Mouse (Mus musculus): ENCODE results near the gene Pacsin2. TPM values are rescaled to one million over a fixed set of nuclear protein-coding genes. Genes with fewer than 3 reads are reported as not detected.

Pacsin2 gene
- polyA plus RNA-seq, 1 experiment from 2014 or later = 70.8 TPM

DNA sequence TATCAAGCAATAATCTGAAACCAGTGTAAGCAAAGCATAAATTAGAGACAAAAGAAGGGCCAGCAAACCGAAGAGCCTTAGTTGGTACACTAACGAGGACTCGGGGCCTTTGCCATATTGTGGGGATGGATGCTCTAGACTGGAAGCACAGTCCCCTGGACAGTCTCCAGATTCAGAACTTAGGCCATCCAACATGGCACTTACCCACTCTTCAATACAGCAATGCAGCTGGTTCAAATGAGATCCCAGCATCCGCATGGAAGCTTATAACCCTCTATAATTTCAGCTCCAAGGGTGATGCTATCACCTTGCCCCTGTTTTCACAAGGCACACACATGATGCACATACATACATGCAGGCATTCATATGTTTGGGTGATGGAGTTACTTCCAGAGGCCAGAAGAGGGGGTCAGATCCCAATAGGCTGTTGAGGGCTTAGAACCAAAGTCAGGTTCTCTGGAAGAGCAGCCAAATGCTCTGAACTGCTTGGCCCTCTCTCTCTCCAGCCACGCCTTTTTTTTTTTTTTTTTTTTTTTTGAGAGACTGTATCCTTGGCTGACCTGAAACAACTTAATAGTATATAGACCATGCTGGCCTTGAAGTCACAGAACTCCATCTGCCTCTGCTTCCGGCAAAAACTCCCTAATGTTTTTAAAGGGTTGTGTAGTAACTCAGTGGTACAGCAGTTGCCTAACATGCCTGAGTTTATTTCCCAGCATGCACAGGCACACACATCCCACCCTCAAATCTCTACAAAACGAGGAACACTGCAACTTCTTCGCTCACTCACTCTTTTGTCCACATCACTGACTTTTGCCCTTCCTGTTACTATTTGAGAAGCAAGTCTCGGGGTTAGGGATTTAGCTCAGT, 36.9 kb downstream of the Pacsin2 start:
- Histone ChIP-seq H3K9me3 (no peaks in the 10 kb centered on the region), H3K4me2 (replicated peaks) (no peak overlapping the region), H3K36me3 (no peaks in the 10 kb centered on the region), H3K27me3 (replicated peaks) (no peaks in the 10 kb centered on the region), H3K4me3 (replicated peaks) (no peak overlapping the region), H3K9ac (no peak overlapping the region), H3K4me1 (replicated peaks) (peaks cover 8% of the 10 kb centered on the region), H3K27ac (no peak overlapping the region)
- WGBS = 74% methylated on average over 9 of the region's 9 CpGs
- no peak for ATAC-seq

DNA sequence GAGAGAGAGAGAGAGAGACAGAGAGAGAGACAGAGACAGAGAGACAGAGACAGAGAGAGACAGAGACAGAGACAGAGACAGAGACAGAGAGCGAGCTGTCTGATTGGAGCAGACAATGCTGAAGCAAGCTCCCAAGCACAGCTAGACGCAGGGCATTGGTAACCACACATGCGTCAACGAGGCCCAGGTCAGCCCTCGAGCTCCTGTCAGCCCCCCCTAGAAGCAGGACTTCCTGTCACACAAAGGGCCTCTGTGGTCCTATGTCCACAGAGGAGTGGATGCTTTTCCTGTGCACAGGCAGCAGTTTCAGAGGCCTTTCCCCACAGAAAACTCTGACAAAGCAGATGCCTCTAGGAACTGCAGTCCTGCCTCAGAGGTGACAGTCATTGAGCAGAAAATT, 38.6 kb downstream of the Pacsin2 start:
- H3K9ac ChIP-seq = no peak overlapping the region
- H3K4me2 ChIP-seq (replicated peaks) = no peak overlapping the region
- ATAC-seq = no peak
- WGBS = 49% methylated on average over 5 of the region's 5 CpGs
- no peak overlapping the region; the same call in 1 of the 2 replicates for H3K27ac ChIP-seq
- H3K27me3 ChIP-seq (replicated peaks) = no peaks in the 10 kb centered on the region
- H3K4me1 ChIP-seq (replicated peaks) = peaks cover 7% of the 10 kb centered on the region
- no peaks in the 10 kb centered on the region for H3K36me3 ChIP-seq
- H3K9me3 ChIP-seq = no peaks in the 10 kb centered on the region
- no peak overlapping the region for H3K4me3 ChIP-seq (replicated peaks)

DNA sequence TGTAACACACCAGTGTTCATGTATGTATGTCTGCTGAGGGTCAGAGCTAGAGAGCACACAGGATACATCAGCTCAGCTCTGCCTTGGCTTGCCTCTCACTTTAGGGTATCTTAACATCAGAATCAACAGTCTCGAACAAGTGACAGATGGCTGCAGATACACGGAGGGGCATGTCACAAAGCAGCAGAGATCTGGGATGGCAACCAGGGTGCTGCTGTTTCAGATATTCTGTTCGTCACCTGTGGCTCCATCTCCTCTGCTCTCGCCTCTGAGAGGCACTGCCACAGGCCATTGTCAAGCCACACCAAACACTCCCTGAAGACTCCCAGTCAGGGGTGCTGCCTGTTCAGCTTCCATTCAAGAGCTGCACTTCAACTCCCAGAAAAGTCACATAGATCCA, 39.1 kb downstream of the Pacsin2 start:
- Histone ChIP-seq H3K9me3 (no peaks in the 10 kb centered on the region), H3K4me1 (replicated peaks) (peaks cover 7% of the 10 kb centered on the region), H3K9ac (no peak overlapping the region), H3K36me3 (no peaks in the 10 kb centered on the region), H3K27me3 (replicated peaks) (no peaks in the 10 kb centered on the region), H3K27ac (no peak overlapping the region), H3K4me2 (replicated peaks) (no peak overlapping the region), H3K4me3 (replicated peaks) (no peak overlapping the region)
- 80% methylated on average over 4 of the region's 4 CpGs for WGBS
- ATAC-seq = no peak

DNA sequence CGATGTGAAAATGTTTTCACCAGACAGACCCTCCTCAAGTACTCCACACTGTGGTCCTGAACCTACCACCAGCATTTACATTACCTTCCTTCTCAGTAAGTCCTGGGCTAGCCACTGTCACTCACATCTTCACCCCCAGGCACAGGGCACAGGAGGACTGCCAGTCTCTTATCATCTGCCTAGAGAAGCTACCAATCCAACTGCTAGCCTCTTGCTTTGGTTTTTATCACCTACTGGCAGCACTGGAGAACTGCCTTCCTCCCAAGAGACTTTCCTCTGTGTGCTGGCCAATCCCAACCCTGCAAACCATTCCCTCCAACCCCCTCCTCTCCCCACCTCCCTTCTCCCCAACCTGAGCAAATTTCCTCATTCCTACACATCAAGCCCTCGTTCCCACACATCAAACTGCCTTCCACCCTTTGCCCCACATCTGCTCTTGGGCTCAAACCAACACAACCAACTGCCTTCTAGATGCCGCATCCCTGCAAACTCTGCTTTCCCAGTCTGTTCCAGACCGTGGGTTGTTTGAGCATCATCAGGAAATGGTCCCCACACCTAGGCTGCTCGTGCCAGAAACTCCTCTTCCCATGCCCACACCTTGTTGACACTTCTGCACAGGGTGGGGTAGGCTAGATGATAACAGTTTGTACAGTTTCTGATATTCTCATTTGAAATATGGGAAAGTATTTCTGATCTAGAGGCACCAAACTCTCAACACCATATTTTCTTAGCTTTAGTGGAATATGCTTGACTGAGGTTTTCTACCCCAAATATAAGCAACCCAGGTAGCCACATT, 40.6 kb downstream of the Pacsin2 start:
- Histone ChIP-seq H3K4me1 (replicated peaks) (peaks cover 4% of the 10 kb centered on the region), H3K4me3 (replicated peaks) (no peak overlapping the region), H3K9ac (no peak overlapping the region), H3K36me3 (no peaks in the 10 kb centered on the region), H3K27ac (no peak overlapping the region), H3K27me3 (replicated peaks) (no peaks in the 10 kb centered on the region), H3K4me2 (replicated peaks) (no peak overlapping the region), H3K9me3 (no peaks in the 10 kb centered on the region)
- WGBS = 55% methylated on average over 5 of the region's 5 CpGs
- ATAC-seq = peak; percentile 66; the same call in 1 of the 2 replicates

DNA sequence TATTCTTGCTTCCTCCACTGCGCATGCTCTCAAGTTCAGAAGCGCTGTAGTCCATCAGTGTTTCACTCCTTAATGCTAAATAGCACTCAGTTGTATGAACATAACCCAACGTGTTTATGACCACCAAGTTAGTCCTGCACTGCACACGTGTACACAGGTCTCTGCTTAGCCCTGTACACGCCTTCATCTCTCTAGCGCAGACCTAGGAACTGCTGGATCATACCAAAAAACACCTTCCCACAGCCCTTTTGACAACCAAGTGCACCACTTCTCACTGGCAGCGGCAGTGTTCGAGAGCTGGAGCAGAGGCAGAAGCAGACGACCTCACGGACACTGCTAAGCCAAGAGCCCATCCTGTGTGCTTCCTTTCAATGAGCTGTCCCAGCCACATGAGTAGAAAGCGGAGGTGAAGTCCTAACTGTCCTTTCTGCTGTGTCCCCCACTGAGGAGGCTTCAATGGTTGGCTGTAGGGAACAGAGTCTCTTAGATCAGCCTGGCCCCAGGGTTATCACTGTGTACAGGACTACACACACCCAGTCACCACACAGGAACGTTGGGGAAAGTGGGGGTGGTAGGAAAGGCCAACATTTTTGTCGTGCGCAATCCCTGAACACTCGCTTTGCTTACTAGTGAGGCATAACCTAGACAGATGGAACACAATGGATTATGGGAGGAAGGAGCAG, 42.0 kb downstream of the Pacsin2 start:
- Histone ChIP-seq H3K4me3 (replicated peaks) (no peak overlapping the region), H3K27me3 (replicated peaks) (no peaks in the 10 kb centered on the region), H3K9ac (no peak overlapping the region), H3K4me1 (replicated peaks) (peaks cover 4% of the 10 kb centered on the region), H3K27ac (no peak overlapping the region), H3K36me3 (no peaks in the 10 kb centered on the region), H3K4me2 (replicated peaks) (no peak overlapping the region), H3K9me3 (no peaks in the 10 kb centered on the region)
- peak; percentile 70; the same call in 1 of the 2 replicates for ATAC-seq
- WGBS = 83% methylated on average over 15 of the region's 15 CpGs

DNA sequence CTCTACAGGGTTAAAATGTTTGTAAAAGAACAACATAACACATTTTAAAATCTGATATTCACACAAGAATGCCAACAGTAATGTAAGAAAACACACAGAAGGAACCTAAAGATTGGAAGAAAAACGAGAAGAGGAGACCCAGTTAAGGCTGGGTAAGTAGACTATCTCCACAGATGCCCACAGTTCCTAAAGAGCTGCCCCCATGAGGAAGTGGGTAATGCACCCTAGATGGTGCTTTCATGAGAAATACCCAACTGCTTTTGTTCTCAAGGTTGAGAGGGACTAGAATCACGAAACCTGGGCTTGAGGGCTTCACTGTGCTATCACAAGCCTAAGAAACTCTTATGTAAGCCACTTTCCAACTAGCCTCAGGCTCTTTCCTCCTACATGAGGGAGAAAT, 44.8 kb downstream of the Pacsin2 start:
- no peak overlapping the region for H3K4me2 ChIP-seq (replicated peaks)
- ATAC-seq = no peak
- peaks cover 4% of the 10 kb centered on the region for H3K4me1 ChIP-seq (replicated peaks)
- no peak overlapping the region for H3K27ac ChIP-seq
- H3K27me3 ChIP-seq (replicated peaks) = no peaks in the 10 kb centered on the region
- no peaks in the 10 kb centered on the region for H3K36me3 ChIP-seq
- H3K9me3 ChIP-seq = no peaks in the 10 kb centered on the region
- no peak overlapping the region for H3K9ac ChIP-seq
- no peak overlapping the region for H3K4me3 ChIP-seq (replicated peaks)
- 70% methylated on average over 2 of the region's 2 CpGs for WGBS

DNA sequence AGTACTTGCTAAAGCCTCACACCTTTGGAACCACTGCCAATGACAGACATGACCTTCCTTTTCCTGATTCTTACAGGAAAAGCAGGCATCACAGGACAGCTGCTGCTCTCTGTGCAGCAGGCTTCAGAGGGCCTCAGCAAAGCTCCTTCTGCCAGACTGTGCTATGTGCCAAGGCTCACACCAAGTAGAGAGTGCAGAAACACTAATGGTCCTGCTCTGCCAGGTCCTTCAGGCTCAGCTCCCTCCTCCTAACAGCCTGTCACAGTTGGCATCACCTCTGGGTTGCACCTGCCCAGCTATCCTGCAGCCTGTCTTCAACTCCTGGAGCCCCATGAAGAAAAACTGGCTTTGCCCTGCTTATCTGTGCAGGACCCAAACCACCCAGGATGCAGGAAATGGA, 45.7 kb downstream of the Pacsin2 start:
- no peaks in the 10 kb centered on the region for H3K27me3 ChIP-seq (replicated peaks)
- H3K4me3 ChIP-seq (replicated peaks) = no peak overlapping the region
- H3K9me3 ChIP-seq = no peaks in the 10 kb centered on the region
- no peak overlapping the region for H3K9ac ChIP-seq
- H3K27ac ChIP-seq = no peak overlapping the region
- H3K4me1 ChIP-seq (replicated peaks) = peaks cover under 1% of the 10 kb centered on the region
- H3K4me2 ChIP-seq (replicated peaks) = no peak overlapping the region
- ATAC-seq = no peak
- H3K36me3 ChIP-seq = no peaks in the 10 kb centered on the region

DNA sequence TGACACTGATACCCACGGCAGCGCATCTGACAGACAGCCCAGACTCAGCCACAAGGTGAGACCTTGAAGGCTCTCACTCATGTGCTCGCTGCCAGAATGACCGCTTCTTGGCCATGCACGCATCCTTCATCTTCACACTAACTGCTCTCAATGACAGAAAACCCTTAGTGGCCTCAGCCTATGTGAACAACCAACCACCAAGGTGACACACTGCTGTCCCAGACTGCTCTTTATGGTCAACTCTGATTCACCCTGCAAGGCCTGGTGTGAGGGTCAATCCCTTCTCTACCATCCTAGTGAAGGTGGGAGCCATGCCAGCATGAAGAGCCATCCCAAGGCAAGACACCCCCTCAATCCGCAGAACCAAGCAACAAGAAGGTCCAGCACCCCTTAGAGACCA, 46.5 kb downstream of the Pacsin2 start:
- Histone ChIP-seq H3K9ac (no peak overlapping the region), H3K9me3 (no peaks in the 10 kb centered on the region), H3K36me3 (no peaks in the 10 kb centered on the region), H3K27ac (no peak overlapping the region), H3K27me3 (replicated peaks) (no peaks in the 10 kb centered on the region), H3K4me3 (replicated peaks) (no peak overlapping the region), H3K4me2 (replicated peaks) (no peak overlapping the region), H3K4me1 (replicated peaks) (no peaks in the 10 kb centered on the region; the same call in none of the 2 replicates)
- no peak for ATAC-seq
- 87% methylated on average over 6 of the region's 6 CpGs for WGBS

DNA sequence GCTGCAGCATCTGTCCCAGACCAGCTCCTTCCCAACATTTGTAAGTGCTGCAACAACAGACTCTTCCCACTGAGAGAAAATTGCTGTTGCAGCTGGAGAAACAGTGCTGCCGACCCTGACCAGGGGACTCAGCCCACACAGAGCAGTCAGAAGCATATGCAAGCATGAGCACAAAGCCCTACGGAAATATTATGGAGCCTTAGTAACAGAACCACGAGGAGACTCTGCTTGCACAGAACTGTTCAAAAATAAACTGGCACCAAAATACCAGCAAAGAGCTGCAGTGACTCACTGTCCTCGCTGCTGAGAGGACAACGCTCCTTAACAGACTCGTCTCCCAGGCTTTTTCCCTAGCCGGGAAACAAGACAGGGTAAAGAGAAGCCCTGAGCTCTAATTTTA, 47.0 kb downstream of the Pacsin2 start:
- Histone ChIP-seq H3K4me2 (replicated peaks) (no peak overlapping the region), H3K27me3 (replicated peaks) (no peaks in the 10 kb centered on the region), H3K4me3 (replicated peaks) (no peak overlapping the region), H3K9me3 (no peaks in the 10 kb centered on the region), H3K27ac (no peak overlapping the region), H3K36me3 (no peaks in the 10 kb centered on the region), H3K4me1 (replicated peaks) (peaks cover 3% of the 10 kb centered on the region; the same call in 1 of the 2 replicates), H3K9ac (no peak overlapping the region)
- no peak for ATAC-seq
- 55% methylated on average over 7 of the region's 7 CpGs for WGBS

DNA sequence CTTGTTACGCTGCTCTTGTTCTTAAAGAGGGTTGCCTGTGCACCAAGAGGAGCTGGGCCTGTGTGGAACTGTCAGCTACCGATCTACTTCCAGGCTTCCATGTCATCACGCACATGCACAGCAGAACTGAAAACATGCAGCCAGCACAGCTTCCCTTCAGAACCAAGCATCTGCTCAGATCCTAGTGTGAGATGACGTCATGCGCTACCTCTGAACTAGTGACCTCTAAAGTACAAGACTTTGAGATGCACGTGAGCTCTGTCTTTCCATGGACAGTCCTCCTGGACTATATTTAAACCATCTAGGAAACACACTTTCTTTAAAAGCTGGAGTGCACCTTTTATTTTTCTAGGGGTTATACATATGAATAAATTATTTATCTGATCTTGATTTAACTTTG, 49.0 kb downstream of the Pacsin2 start:
- Histone ChIP-seq H3K9ac (no peak overlapping the region), H3K9me3 (no peaks in the 10 kb centered on the region), H3K27ac (no peak overlapping the region), H3K27me3 (replicated peaks) (no peaks in the 10 kb centered on the region), H3K4me3 (replicated peaks) (no peak overlapping the region), H3K36me3 (no peaks in the 10 kb centered on the region), H3K4me2 (replicated peaks) (no peak overlapping the region), H3K4me1 (replicated peaks) (peaks cover 7% of the 10 kb centered on the region)
- WGBS = 72% methylated on average over 6 of the region's 6 CpGs
- ATAC-seq = no peak

DNA sequence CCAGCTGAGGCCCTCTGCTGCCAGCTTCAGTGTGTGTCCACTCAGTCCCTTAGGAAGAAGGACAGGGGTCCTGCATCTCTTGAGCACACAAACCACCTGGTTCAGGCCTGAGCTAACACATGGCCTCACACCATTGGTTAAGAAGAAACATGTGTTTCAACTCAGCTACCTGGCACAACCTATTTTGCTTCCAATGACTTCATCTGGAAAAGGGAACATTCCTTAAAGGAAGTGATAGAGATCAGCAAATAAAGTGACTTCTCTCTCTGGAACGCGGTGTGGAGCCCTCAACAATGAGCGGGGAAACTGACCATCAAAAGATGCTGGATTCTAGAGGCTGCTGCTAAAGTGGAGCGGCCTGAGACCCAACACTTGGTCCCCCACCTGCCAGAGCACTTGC, 52.8 kb downstream of the Pacsin2 start:
- H3K9ac ChIP-seq = no peak overlapping the region
- H3K27ac ChIP-seq = no peak overlapping the region
- H3K9me3 ChIP-seq = no peaks in the 10 kb centered on the region
- H3K27me3 ChIP-seq (replicated peaks) = no peaks in the 10 kb centered on the region
- 66% methylated on average over 4 of the region's 4 CpGs for WGBS
- no peak; the same call in 1 of the 2 replicates for ATAC-seq
- H3K4me2 ChIP-seq (replicated peaks) = no peak overlapping the region
- no peak overlapping the region for H3K4me3 ChIP-seq (replicated peaks)
- H3K4me1 ChIP-seq (replicated peaks) = peaks cover 25% of the 10 kb centered on the region
- H3K36me3 ChIP-seq = no peaks in the 10 kb centered on the region

DNA sequence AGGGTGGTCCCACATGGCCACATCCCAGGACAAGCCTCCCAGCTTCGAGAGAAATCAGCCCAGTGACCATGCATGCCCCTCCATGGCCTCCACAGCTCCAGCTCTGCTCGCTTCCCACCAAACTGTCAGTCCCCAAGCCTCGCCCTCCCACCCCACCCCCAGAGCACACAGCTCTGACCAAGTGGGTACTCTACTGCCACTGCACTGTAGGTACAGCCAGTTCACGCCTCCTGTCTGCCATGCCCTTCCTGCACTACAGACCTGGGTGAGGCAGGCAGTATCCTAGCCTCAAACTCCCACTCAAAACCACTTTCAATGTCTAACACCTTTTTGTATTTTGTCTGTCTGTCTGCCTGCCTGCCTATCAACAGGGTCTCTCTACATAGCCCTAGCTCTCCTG, 53.7 kb downstream of the Pacsin2 start:
- no peak overlapping the region for H3K27ac ChIP-seq
- H3K4me3 ChIP-seq (replicated peaks) = no peak overlapping the region

More for the DNA sequence above, 53.7 kb downstream of the Pacsin2 start:
- no peaks in the 10 kb centered on the region for H3K27me3 ChIP-seq (replicated peaks)
- no peaks in the 10 kb centered on the region for H3K36me3 ChIP-seq
- ATAC-seq = no peak
- H3K9me3 ChIP-seq = no peaks in the 10 kb centered on the region
- H3K4me1 ChIP-seq (replicated peaks) = peaks cover 25% of the 10 kb centered on the region
- no peak overlapping the region for H3K9ac ChIP-seq
- H3K4me2 ChIP-seq (replicated peaks) = no peak overlapping the region
- 87% methylated on average over 4 of the region's 4 CpGs for WGBS
